Comparison of ENCODE assay signal across 8 mouse cellular contexts in the genomic region with DNA sequence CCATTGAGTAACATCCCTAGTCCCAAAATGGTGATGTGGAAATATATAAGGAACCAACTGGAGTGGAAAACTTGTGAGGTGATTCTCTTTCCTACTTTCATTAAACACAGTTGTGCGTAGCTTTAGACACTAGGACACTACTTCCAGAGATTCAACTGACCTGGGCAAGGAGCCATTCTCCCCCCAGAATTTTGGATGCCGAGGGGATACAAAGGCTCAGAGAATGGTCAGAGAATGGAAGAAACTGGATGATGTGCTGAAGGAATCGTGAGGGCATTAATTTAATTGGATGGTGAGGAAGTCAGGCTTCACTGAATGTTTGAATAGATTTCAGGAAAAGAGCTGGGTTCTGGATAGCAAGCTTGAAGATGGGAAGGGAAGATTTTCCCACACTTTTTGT. TPM values are rescaled to one million over a fixed set of nuclear protein-coding genes. Genes with fewer than 3 reads are reported as not detected.
DNase-seq lines count a peak whose midpoint lies in the region; ATAC-seq lines count a peak whose summit lies in the region.

No protein-coding gene starts in this region.

- H3K9ac ChIP-seq in heart, embryonic 13.5 days: peak overlapping the region; percentile 100
- H3K9ac ChIP-seq in midbrain, embryonic 11.5 days (ENCODE audit: low read length): peak overlapping the region; percentile 98

- H3K4me2 ChIP-seq in heart, embryonic 13.5 days: peak overlapping the region; percentile 81
- H3K4me2 ChIP-seq in midbrain, embryonic 11.5 days: peak overlapping the region; percentile 74

- H3K36me3 ChIP-seq in heart, embryonic 13.5 days: no peaks in the 10 kb centered on the region
- H3K36me3 ChIP-seq in midbrain, embryonic 11.5 days (ENCODE audit: control insufficient read depth, insufficient read depth, low read length): no peaks in the 10 kb centered on the region

- DNase-seq in heart, postnatal 14 days: no peak
- peak; percentile 44 for DNase-seq in Muller cell, postnatal 12 days (ENCODE audit: inconsistent ontology term)
- DNase-seq in midbrain, embryonic 11.5 days (ENCODE audit: low spot score, missing footprints): no peak
- no peak for DNase-seq in frontal cortex, postnatal 10 days (ENCODE audit: low spot score in 2 of 2)
- no peak for DNase-seq in T-cell, adult 2 months (ENCODE audit: low spot score)
- DNase-seq in MN1 (ENCODE audit: low spot score): no peak

- H3K4me3 ChIP-seq in heart, embryonic 13.5 days: peak overlapping the region; percentile 96
- peak overlapping the region; percentile 99 for H3K4me3 ChIP-seq in midbrain, embryonic 11.5 days (ENCODE audit: low read depth, low read length)

- peak overlapping the region; percentile 99 for H3K27ac ChIP-seq in heart, embryonic 13.5 days (replicated peaks)
- peak overlapping the region; percentile 99 for H3K27ac ChIP-seq in midbrain, embryonic 11.5 days (ENCODE audit: low read depth, low read length)

- no peak for ATAC-seq in heart, embryonic 13.5 days (ENCODE audit: extremely low read depth, insufficient number of reproducible peaks, low FRiP score, low TSS enrichment)
- peak; percentile 38; the same call in 1 of the 2 replicates for ATAC-seq in granulocyte monocyte progenitor cell, adult 5-6 weeks (replicated peaks; ENCODE audit: poor library complexity, severe bottlenecking)
- ATAC-seq in midbrain, embryonic 11.5 days (ENCODE audit: low FRiP score): no peak

- intact Hi-C loops in heart, postnatal 14 days (cut with DNase I): no loop called here

- H3K27me3 ChIP-seq in heart, embryonic 13.5 days (replicated peaks): no peaks in the 10 kb centered on the region
- no peaks in the 10 kb centered on the region for H3K27me3 ChIP-seq in midbrain, embryonic 11.5 days (ENCODE audit: control insufficient read depth, insufficient read depth, low read length)

- H3K4me1 ChIP-seq in heart, embryonic 13.5 days: peaks cover 53% of the 10 kb centered on the region
- H3K4me1 ChIP-seq in midbrain, embryonic 11.5 days (ENCODE audit: control insufficient read depth, insufficient read depth, low read length): peaks cover 19% of the 10 kb centered on the region

- WGBS in heart, embryonic 13.5 days: 41% methylated on average over 3 of the region's 3 CpGs
- WGBS in midbrain, embryonic 11.5 days: 18% methylated on average over 3 of the region's 3 CpGs

- no peaks in the 10 kb centered on the region for H3K9me3 ChIP-seq in heart, embryonic 13.5 days
- H3K9me3 ChIP-seq in midbrain, embryonic 11.5 days (ENCODE audit: control insufficient read depth, low read length): no peaks in the 10 kb centered on the region

RNA-seq across cellular contexts. Expression of a gene that starts 1.5 kb away (rescaled TPM):
- 10.2 and 10.3 TPM in 2 replicates for polyA plus RNA-seq in heart, embryonic 13.5 days (2015; fragmentation: Nextera tagmentation; extraction: Ambion mirVana)
- 10 to 100 TPM; 31.5 to 32.0 TPM for total RNA-seq in heart, postnatal 14 days (2021)
- total RNA-seq in granulocyte monocyte progenitor cell, adult 5-6 weeks (2014; fragmentation: Nextera tagmentation): 44.3 and 54.1 TPM in 2 replicates
- 44.4 and 44.6 TPM in 2 replicates for total RNA-seq in granulocyte monocyte progenitor cell, adult 5-6 weeks (2017)
- 20.0 and 20.4 TPM in 2 replicates for polyA plus RNA-seq in midbrain, embryonic 11.5 days (2014; fragmentation: Nextera tagmentation; extraction: Ambion mirVana)
